Mouse (Mus musculus) liver, embryonic 12.5 days (tissue): ENCODE measurements around the gene Cfap45. TPM values are rescaled to one million over a fixed set of nuclear protein-coding genes. Genes with fewer than 3 reads are reported as not detected.

Source experiments
- ATAC-seq: fragments of 200-750 bp; cut with Nextera tagmentation; 2 replicates; pipeline ENCODE4 v1.8.0; 2017; ENCODE audit warnings: moderate number of reproducible peaks, mild to moderate bottlenecking, moderate library complexity
- H3K27ac ChIP-seq: fragments of 300-500 bp; sonication (generic); 2 replicates; pipeline ENCODE4 v1.5.1; 2016; ENCODE audit warnings: mild to moderate bottlenecking
- H3K27me3 ChIP-seq: fragments of 300-500 bp; sonication (generic); replicated peaks from 2 replicates; pipeline ENCODE4 v1.6.1; 2016; ENCODE audit warnings: mild to moderate bottlenecking, moderate library complexity
- H3K36me3 ChIP-seq: fragments of 300-500 bp; sonication (generic); 2 replicates; pipeline ENCODE4 v1.6.1; 2016; ENCODE audit warnings: mild to moderate bottlenecking, moderate library complexity
- H3K4me1 ChIP-seq: fragments of 300-500 bp; sonication (generic); 2 replicates; pipeline ENCODE4 v1.6.1; 2016
- H3K4me2 ChIP-seq: fragments of 300-500 bp; sonication (generic); 2 replicates; pipeline ENCODE4 v1.6.1; 2016; ENCODE audit warnings: mild to moderate bottlenecking, moderate library complexity
- H3K4me3 ChIP-seq: fragments of 300-500 bp; sonication (generic); 2 replicates; pipeline ENCODE4 v1.5.1; 2016; ENCODE audit warnings: mild to moderate bottlenecking, moderate library complexity
- H3K9ac ChIP-seq: fragments of 300-500 bp; sonication (generic); 2 replicates; pipeline ENCODE4 v1.6.1; 2016; ENCODE audit warnings: mild to moderate bottlenecking, moderate library complexity
- H3K9me3 ChIP-seq: fragments of 300-500 bp; sonication (generic); replicated peaks from 2 replicates; pipeline ENCODE4 v1.6.1; 2016; ENCODE audit warnings: mild to moderate bottlenecking, moderate library complexity
- WGBS: fragments of 180-500 bp; shearing (Covaris S2); methylation state at CpG from one replicate; pipeline ENCODE4 v1.1.7; 2016; ENCODE audit not compliant: insufficient replicate concordance; 5-methylcytosine and 5-hydroxymethylcytosine counted together
- polyA plus RNA-seq: library from polyadenylated mRNA; unstranded; fragments of >200 nt; fragmentation: Nextera tagmentation; extraction: Ambion mirVana; gene quantifications from 2 replicates; pipeline ENCODE4 v1.2.1, GENCODE M21; 2016

The Cfap45 gene
- polyA plus RNA-seq, 1 experiment from 2014 or later, result 0.55 TPM

DNA sequence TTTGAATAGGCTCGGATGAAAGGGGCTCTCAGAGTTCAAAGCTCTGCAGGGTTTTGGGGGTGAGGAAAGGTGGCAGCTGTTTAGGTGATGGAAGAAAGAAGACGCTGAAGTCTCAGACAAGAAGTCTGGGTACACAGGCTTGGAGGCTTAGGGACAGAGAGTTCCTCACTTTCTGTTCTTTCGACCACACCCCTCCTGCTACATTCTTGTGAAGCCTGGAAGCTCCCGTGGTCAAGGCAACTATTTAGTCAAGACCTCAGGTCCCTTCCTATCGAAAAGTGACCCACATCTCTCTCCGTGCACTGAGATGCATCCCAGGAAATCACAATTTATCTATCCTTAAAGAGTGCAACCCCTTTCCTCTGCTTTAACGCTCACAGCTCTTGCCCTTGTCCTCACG, 29.1 kb downstream of the Cfap45 start:
- peak overlapping the region; percentile 37 for H3K4me3 ChIP-seq
- no peak overlapping the region for H3K9ac ChIP-seq
- peaks cover 46% of the 10 kb centered on the region for H3K27me3 ChIP-seq
- peaks cover 10% of the 10 kb centered on the region; the same call in 1 of the 2 replicates for H3K4me1 ChIP-seq
- no peaks in the 10 kb centered on the region for H3K9me3 ChIP-seq
- WGBS, result 8% methylated on average over 8 of the region's 8 CpGs
- peak overlapping the region; percentile 51 for H3K4me2 ChIP-seq
- no peak overlapping the region for H3K27ac ChIP-seq
- no peak for ATAC-seq
- H3K36me3 ChIP-seq, result no peaks in the 10 kb centered on the region

GRCm38 (mm10) chr1:172550551-172550951, 29.9 kb downstream of the Cfap45 start:
- H3K9me3 ChIP-seq, result no peaks in the 10 kb centered on the region
- no peak for ATAC-seq
- 1% methylated on average over 8 of the region's 8 CpGs for WGBS
- H3K4me3 ChIP-seq, result peak overlapping the region; percentile 37
- no peaks in the 10 kb centered on the region for H3K36me3 ChIP-seq
- H3K4me2 ChIP-seq, result peak overlapping the region; percentile 51
- H3K27ac ChIP-seq, result no peak overlapping the region
- H3K9ac ChIP-seq, result no peak overlapping the region
- peaks cover 47% of the 10 kb centered on the region for H3K27me3 ChIP-seq
- H3K4me1 ChIP-seq, result peaks cover 10% of the 10 kb centered on the region; the same call in 1 of the 2 replicates

DNA sequence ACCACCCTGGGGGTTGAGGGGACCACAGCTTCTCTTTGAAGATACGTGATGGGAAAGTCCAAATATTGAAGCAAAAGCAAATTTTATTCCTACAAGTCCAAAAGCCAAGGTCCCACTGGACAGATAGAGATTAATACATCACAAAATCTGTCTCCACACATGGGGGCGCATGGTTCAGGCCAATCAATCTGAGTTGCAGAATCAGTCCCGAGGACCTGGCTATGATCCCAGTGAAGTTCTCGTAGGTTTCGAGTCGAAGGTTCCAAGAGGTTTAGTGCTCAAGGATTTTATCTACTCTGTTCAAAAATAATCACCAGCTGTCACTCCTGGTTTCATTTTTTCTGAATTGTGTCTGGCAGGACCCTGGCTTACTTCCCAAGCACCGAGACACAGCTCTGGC, 30.4 kb downstream of the Cfap45 start:
- 41% methylated on average over 7 of the region's 7 CpGs for WGBS
- peaks cover 52% of the 10 kb centered on the region for H3K27me3 ChIP-seq
- H3K4me3 ChIP-seq, result no peak overlapping the region
- H3K36me3 ChIP-seq, result no peaks in the 10 kb centered on the region
- no peak overlapping the region for H3K9ac ChIP-seq
- no peaks in the 10 kb centered on the region for H3K9me3 ChIP-seq
- peaks cover 10% of the 10 kb centered on the region; the same call in 1 of the 2 replicates for H3K4me1 ChIP-seq
- H3K27ac ChIP-seq, result no peak overlapping the region
- peak overlapping the region; percentile 51; the same call in 1 of the 2 replicates for H3K4me2 ChIP-seq
- no peak for ATAC-seq

DNA sequence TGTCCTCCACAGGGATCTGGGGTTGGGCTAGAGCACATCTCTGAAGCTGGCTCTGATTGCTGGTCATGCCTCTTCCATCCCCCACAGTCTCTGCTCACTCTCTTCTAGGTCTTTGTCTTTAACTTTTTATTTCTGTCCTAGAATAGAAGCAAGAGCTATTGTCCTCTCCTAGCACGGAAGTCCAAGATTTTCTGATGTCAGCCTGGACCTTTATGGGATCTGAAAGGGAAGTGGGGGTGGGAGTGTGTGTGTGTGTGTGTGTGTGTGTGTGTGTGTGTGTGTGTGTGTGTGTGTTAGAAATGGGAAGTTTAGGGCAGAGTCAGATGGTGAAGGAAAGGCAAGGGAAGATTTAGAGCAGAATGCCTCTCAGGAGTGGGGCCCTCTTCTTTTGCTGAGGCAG, 32.0 kb downstream of the Cfap45 start:
- Histone ChIP-seq H3K4me3 (no peak overlapping the region), H3K9me3 (no peaks in the 10 kb centered on the region), H3K36me3 (no peaks in the 10 kb centered on the region), H3K27ac (no peak overlapping the region), H3K4me1 (peaks cover 10% of the 10 kb centered on the region; the same call in 1 of the 2 replicates), H3K9ac (no peak overlapping the region), H3K4me2 (no peak overlapping the region), H3K27me3 (peaks cover 63% of the 10 kb centered on the region)
- WGBS, result 38% methylated on average over 1 of the region's 1 CpGs
- ATAC-seq, result no peak

GRCm38 (mm10) chr1:172555638-172556037, 35.0 kb downstream of the Cfap45 start, which contains the start of gene Vsig8:
Gene Vsig8, plus strand, starts transcription at chr1:172555938.
- Histone ChIP-seq H3K4me2 (no peak within 1 kb of the TSS), H3K9me3 (no peaks in the 10 kb centered on the region), H3K27me3 (peaks cover 67% of the 10 kb centered on the region), H3K4me1 (no peaks in the 10 kb centered on the region), H3K4me3 (no peak within 1 kb of the TSS), H3K9ac (no peak within 1 kb of the TSS), H3K27ac (no peak within 1 kb of the TSS), H3K36me3 (no peaks in the 10 kb centered on the region)
- no peak for ATAC-seq
- 66% methylated on average over 11 of the region's 11 CpGs for WGBS

DNA sequence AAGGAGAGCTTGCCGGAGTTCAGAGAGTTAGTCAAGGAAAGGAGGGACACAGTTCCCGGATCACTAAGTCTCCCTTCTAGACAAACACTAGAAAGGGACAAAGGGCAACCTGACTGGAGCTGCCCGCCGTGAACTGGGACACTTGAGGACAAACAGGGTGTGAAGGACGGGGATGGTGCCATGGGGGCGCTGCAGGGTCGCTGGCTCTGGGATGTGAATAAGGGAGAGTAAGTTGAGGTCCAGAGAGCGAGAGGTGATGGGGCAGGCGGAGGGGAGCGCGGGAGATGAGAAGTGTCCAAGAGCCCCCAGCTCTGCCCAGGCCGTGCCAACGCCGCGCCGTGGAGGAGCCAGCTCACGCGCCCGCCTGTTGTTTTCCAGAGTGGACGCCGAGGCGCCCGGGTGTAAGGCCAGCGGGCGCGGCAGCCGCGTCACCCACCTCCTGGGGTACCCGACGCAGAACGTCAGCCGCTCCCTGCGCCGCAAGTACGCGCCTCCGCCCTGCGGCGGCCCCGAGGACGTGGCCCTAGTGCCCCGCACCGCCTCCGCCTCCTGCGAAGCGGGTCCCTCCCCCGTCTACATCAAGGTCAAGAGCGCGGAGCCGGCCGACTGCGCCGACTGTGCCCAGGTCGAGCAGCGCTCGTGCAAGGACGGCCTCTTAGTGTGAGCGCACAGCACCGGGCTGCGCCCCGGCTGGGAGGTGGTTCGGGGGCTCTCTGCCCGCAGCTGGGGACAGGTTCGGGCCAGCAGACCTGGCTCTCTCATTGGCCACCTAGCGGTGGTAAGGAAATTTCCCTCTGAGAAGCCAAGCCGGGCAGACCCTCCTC, 42.3 kb downstream of the Cfap45 start:
- ATAC-seq, result peak; percentile 53
- WGBS, result under 1% methylated on average over 66 of the region's 66 CpGs
- H3K27me3 ChIP-seq, result peaks cover 82% of the 10 kb centered on the region
- peak overlapping the region; percentile 72 for H3K4me2 ChIP-seq
- peak overlapping the region; percentile 53 for H3K4me3 ChIP-seq
- H3K4me1 ChIP-seq, result peaks cover 13% of the 10 kb centered on the region
- H3K9me3 ChIP-seq, result no peaks in the 10 kb centered on the region
- no peaks in the 10 kb centered on the region for H3K36me3 ChIP-seq
- H3K27ac ChIP-seq, result no peak overlapping the region
- peak overlapping the region; percentile 23; the same call in 1 of the 2 replicates for H3K9ac ChIP-seq

DNA sequence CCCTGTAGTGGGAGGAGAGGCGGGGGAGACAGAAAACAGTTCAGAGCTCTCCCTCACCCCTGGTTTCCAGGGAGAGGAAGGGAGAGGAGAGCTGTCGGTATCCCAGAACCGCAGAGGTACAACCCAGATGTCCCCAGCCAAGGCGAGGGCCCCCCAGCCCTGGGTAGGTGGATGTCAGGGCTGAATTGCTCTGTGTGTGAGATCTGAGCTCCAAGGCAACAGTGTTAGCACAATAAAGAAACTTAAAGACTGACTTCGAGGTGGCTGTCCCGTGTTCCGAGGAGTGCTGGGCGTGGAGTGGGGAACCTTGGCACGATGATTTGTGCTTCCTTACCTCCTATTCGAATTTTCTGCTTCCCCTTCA, 42.8 kb downstream of the Cfap45 start:
- Histone ChIP-seq H3K9ac (no peak overlapping the region), H3K9me3 (no peaks in the 10 kb centered on the region), H3K4me3 (peak overlapping the region; percentile 53), H3K36me3 (no peaks in the 10 kb centered on the region), H3K4me2 (peak overlapping the region; percentile 72), H3K27me3 (peaks cover 84% of the 10 kb centered on the region), H3K27ac (no peak overlapping the region), H3K4me1 (peaks cover 13% of the 10 kb centered on the region)
- WGBS, result 6% methylated on average over 10 of the region's 10 CpGs
- no peak; the same call in 1 of the 2 replicates for ATAC-seq

GRCm38 (mm10) chr1:172566131-172566530, 45.5 kb downstream of the Cfap45 start:
- Histone ChIP-seq H3K4me1 (peaks cover 13% of the 10 kb centered on the region), H3K27ac (no peak overlapping the region), H3K4me2 (no peak overlapping the region), H3K9ac (no peak overlapping the region), H3K9me3 (no peaks in the 10 kb centered on the region), H3K36me3 (no peaks in the 10 kb centered on the region), H3K4me3 (no peak overlapping the region), H3K27me3 (peaks cover 79% of the 10 kb centered on the region)
- 31% methylated on average over 3 of the region's 3 CpGs for WGBS
- no peak for ATAC-seq

GRCm38 (mm10) chr1:172567758-172568157, 47.2 kb downstream of the Cfap45 start:
- no peak overlapping the region for H3K27ac ChIP-seq
- H3K36me3 ChIP-seq, result no peaks in the 10 kb centered on the region

DNA sequence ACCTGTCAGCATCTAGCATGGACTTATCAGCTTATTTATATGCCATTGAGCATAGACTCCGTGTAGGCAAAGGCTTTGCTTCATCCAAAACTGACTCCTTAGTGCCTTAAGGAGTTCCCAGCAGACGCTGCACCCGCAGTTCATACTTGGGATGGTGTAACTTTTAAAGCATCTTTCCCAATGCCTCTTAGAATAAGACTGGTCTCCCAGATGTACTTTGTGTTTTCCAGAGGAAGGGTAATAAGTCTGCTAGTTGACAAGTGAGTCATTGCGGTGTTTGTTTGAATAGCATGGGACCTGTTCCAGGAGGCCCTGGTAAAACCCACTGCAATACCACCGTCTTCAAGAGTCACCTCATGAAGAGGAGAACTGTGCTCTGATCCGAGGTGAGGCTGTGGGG, 59.5 kb downstream of the Cfap45 start:
- Histone ChIP-seq H3K27ac (no peak overlapping the region), H3K4me3 (no peak overlapping the region)
- 60% methylated on average over 6 of the region's 6 CpGs for WGBS

More at GRCm38 (mm10) chr1:172567758-172568157, 47.2 kb downstream of the Cfap45 start:
- Histone ChIP-seq H3K9ac (no peak overlapping the region), H3K4me1 (0 out of 2 replicates have a peak, but pooled peaks cover 4% of the 10 kb centered on the region), H3K27me3 (peaks cover 62% of the 10 kb centered on the region), H3K9me3 (no peaks in the 10 kb centered on the region), H3K4me2 (no peak overlapping the region), H3K4me3 (no peak overlapping the region)
- ATAC-seq, result no peak
- 58% methylated on average over 4 of the region's 4 CpGs for WGBS

DNA sequence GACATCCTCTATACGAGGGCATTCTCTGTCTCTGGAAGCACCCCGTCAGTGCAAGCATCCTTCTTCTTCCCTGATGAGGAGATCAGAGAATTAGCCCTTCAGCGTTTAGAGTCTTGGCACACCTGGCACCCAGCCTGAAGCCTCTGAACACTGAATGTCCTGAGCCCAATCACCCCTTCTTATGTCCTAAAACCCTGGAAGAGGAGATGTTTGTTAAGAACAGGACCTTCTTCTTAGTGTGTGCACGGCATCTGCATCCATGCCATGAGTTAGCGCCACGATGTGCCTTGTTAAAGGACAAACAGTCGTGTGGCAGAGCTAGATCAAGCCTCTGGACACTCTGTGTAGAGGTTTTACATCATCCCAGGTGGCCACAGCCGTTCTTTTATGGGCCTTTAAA, 61.8 kb downstream of the Cfap45 start:
- H3K9ac ChIP-seq, result no peak overlapping the region
- H3K36me3 ChIP-seq, result no peaks in the 10 kb centered on the region
- no peak overlapping the region for H3K4me2 ChIP-seq
- no peak overlapping the region for H3K4me3 ChIP-seq
- WGBS, result 62% methylated on average over 8 of the region's 8 CpGs
- peaks cover 6% of the 10 kb centered on the region; the same call in 1 of the 2 replicates for H3K4me1 ChIP-seq
- H3K27ac ChIP-seq, result no peak overlapping the region
- H3K27me3 ChIP-seq, result peaks cover 35% of the 10 kb centered on the region
- no peak for ATAC-seq
- H3K9me3 ChIP-seq, result no peaks in the 10 kb centered on the region

More for the DNA sequence above, 59.5 kb downstream of the Cfap45 start:
- Histone ChIP-seq H3K9ac (no peak overlapping the region), H3K4me1 (no peaks in the 10 kb centered on the region), H3K4me2 (no peak overlapping the region), H3K27me3 (peaks cover 15% of the 10 kb centered on the region), H3K9me3 (no peaks in the 10 kb centered on the region), H3K36me3 (no peaks in the 10 kb centered on the region)
- ATAC-seq, result no peak

DNA sequence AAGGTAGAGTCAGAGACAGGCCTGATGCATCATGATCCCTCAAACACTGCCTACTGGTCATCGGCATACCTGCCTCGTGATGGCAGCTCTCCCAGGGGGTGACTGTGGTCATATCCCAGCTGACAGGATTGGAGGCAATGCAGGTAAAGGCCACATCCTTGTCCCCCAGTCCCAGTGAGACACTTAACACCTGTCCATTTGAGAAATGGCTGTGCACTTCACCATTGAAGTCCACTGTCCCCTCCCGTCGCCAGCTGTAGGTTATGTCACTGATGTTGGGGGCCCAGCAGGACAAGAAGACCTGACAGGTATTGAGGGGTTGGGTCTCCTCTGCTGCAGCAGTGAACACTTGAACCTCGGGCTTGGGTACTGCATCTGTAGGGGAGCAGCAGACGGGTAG, 63.7 kb downstream of the Cfap45 start:
- 66% methylated on average over 6 of the region's 6 CpGs for WGBS
- Histone ChIP-seq H3K36me3 (no peaks in the 10 kb centered on the region), H3K9me3 (no peaks in the 10 kb centered on the region), H3K27ac (no peak overlapping the region), H3K4me3 (no peak overlapping the region), H3K27me3 (peaks cover 40% of the 10 kb centered on the region), H3K4me1 (peaks cover 6% of the 10 kb centered on the region; the same call in 1 of the 2 replicates), H3K4me2 (no peak overlapping the region), H3K9ac (no peak overlapping the region)
- no peak for ATAC-seq
